Mouse (Mus musculus): Measurements from ENCODE around the gene Kalrn.
"Not testable (repeated sequence)": the region's sequence is repeated elsewhere in the genome, so short reads cannot be mapped to it uniquely, and the experiment has no call there.

The Kalrn gene

GRCm38 (mm10) chr16:34310363-34310762 is 263.0 kb downstream of the Kalrn start:
- DNase-seq (ENCODE audit: low spot score), result no peak

- DNase-seq (ENCODE audit: low spot score), result no peak
Observed at GRCm38 (mm10) chr16:34308324-34308723, 265.0 kb downstream of the Kalrn start.

GRCm38 (mm10) chr16:34307458-34307857 is 265.9 kb downstream of the Kalrn start:
- no peak for DNase-seq (ENCODE audit: low spot score)

GRCm38 (mm10) chr16:34305586-34305985 is 267.7 kb downstream of the Kalrn start:
- no peak for DNase-seq (ENCODE audit: low spot score)

GRCm38 (mm10) chr16:34303818-34304217 is 269.5 kb downstream of the Kalrn start:
- DNase-seq (ENCODE audit: low spot score), result not testable (repeated sequence)

- no peak for DNase-seq (ENCODE audit: low spot score)
Observed at GRCm38 (mm10) chr16:34302503-34302902, 270.8 kb downstream of the Kalrn start.

- DNase-seq (ENCODE audit: low spot score), result no peak
Observed at GRCm38 (mm10) chr16:34302063-34302462, 271.3 kb downstream of the Kalrn start.

GRCm38 (mm10) chr16:34299226-34299625 is 274.1 kb downstream of the Kalrn start:
- DNase-seq (ENCODE audit: low spot score), result no peak

GRCm38 (mm10) chr16:34297911-34298682 is 275.2 kb downstream of the Kalrn start:
- DNase-seq (ENCODE audit: low spot score), result no peak

- DNase-seq (ENCODE audit: low spot score), result no peak
Observed at GRCm38 (mm10) chr16:34294568-34294967, 278.8 kb downstream of the Kalrn start.

- no peak for DNase-seq (ENCODE audit: low spot score)
Observed at GRCm38 (mm10) chr16:34293675-34294074, 279.7 kb downstream of the Kalrn start.

- DNase-seq (ENCODE audit: low spot score), result no peak
Observed at GRCm38 (mm10) chr16:34289583-34289982, 283.7 kb downstream of the Kalrn start.

- no peak for DNase-seq (ENCODE audit: low spot score)
Observed at GRCm38 (mm10) chr16:34282026-34282425, 291.3 kb downstream of the Kalrn start.

GRCm38 (mm10) chr16:34279654-34280383 is 293.5 kb downstream of the Kalrn start:
- no peak for DNase-seq (ENCODE audit: low spot score)

- DNase-seq (ENCODE audit: low spot score), result no peak
Observed at GRCm38 (mm10) chr16:34278249-34278790, 295.0 kb downstream of the Kalrn start.

- DNase-seq (ENCODE audit: low spot score), result no peak
Observed at GRCm38 (mm10) chr16:34274607-34275006, 298.7 kb downstream of the Kalrn start.

GRCm38 (mm10) chr16:34271476-34271875 is 301.9 kb downstream of the Kalrn start:
- no peak for DNase-seq (ENCODE audit: low spot score)

GRCm38 (mm10) chr16:34270681-34271080 is 302.7 kb downstream of the Kalrn start:
- DNase-seq (ENCODE audit: low spot score), result no peak

- no peak for DNase-seq (ENCODE audit: low spot score)
Observed at GRCm38 (mm10) chr16:34269642-34270041, 303.7 kb downstream of the Kalrn start.

- no peak for DNase-seq (ENCODE audit: low spot score)
Observed at GRCm38 (mm10) chr16:34267751-34268150, 305.6 kb downstream of the Kalrn start.

- DNase-seq (ENCODE audit: low spot score), result no peak
Observed at GRCm38 (mm10) chr16:34264671-34265070, 308.7 kb downstream of the Kalrn start.

GRCm38 (mm10) chr16:34262731-34263460 is 310.4 kb downstream of the Kalrn start:
- no peak for DNase-seq (ENCODE audit: low spot score)

All from ovary, postnatal 10 days (tissue).